Mouse (Mus musculus): ENCODE results near the gene Hsh2d.
A peak's percentile ranks its signal among the peaks of the same experiment; 100 is the strongest.

Gene Hsh2d

GRCm38 (mm10) chr8:72151418-72152078 is 37.9 kb upstream of the Hsh2d start:
- TF ChIP-seq CTCF (conservative IDR thresholded peaks at IDR 0.05; ENCODE audit: low read length) (no peak), POU5F1 (IDR thresholded peaks at IDR 0.05; ENCODE audit: borderline replicate concordance, low read length) (no peak), NANOG (IDR thresholded peaks at IDR 0.05; ENCODE audit: borderline replicate concordance, low read length) (no peak)
- H3K9me3 ChIP-seq (ENCODE audit: low read length): no peaks in the 10 kb centered on the region
- no peak overlapping the region for H3K4me3 ChIP-seq (replicated peaks; ENCODE audit: low read length)
- H3K36me3 ChIP-seq (ENCODE audit: insufficient read depth, low read length): peaks cover 88% of the 10 kb centered on the region
- no peaks in the 10 kb centered on the region for H3K27me3 ChIP-seq (ENCODE audit: insufficient read depth, low read length)
- peaks cover 53% of the 10 kb centered on the region for H3K4me1 ChIP-seq (replicated peaks; ENCODE audit: low read depth, low read length)

GRCm38 (mm10) chr8:72153382-72153781 is 36.1 kb upstream of the Hsh2d start:
- no peak overlapping the region for H3K4me3 ChIP-seq (replicated peaks; ENCODE audit: low read length)
- H3K36me3 ChIP-seq (ENCODE audit: insufficient read depth, low read length): peaks cover 83% of the 10 kb centered on the region
- TF ChIP-seq CTCF (conservative IDR thresholded peaks at IDR 0.05; ENCODE audit: low read length): no peak
- no peak for TF ChIP-seq NANOG (IDR thresholded peaks at IDR 0.05; ENCODE audit: borderline replicate concordance, low read length)
- TF ChIP-seq POU5F1 (IDR thresholded peaks at IDR 0.05; ENCODE audit: borderline replicate concordance, low read length): no peak
- H3K27me3 ChIP-seq (ENCODE audit: insufficient read depth, low read length): no peaks in the 10 kb centered on the region
- peaks cover 52% of the 10 kb centered on the region for H3K4me1 ChIP-seq (replicated peaks; ENCODE audit: low read depth, low read length)
- H3K9me3 ChIP-seq (ENCODE audit: low read length): no peaks in the 10 kb centered on the region

DNA sequence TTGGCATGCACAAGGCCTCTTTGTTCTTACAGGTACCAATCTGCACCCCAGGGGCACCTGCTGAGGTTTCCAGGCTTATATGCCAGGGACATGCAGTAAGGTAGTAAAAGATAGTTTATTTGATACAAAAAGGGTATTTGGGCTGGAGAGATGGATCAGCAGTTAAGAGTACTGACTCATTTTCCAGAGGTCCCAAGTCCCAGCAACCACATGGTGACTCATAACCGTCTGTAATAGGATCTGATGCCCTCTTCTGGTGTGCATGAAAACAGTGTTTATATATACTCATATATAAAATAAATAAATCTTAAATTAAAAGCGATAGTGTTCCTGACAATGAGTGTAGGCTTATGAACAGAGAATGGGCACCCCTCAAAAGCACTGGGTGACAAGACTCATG is 31.3 kb upstream of the Hsh2d start:
- H3K4me1 ChIP-seq (replicated peaks; ENCODE audit: low read depth, low read length): peaks cover 60% of the 10 kb centered on the region
- H3K4me3 ChIP-seq (replicated peaks; ENCODE audit: low read length): peak overlapping the region; percentile 83
- H3K36me3 ChIP-seq (ENCODE audit: insufficient read depth, low read length): peaks cover 47% of the 10 kb centered on the region
- H3K27me3 ChIP-seq (ENCODE audit: insufficient read depth, low read length): no peaks in the 10 kb centered on the region
- TF ChIP-seq NANOG (IDR thresholded peaks at IDR 0.05; ENCODE audit: borderline replicate concordance, low read length) (no peak), POU5F1 (IDR thresholded peaks at IDR 0.05; ENCODE audit: borderline replicate concordance, low read length) (no peak), CTCF (conservative IDR thresholded peaks at IDR 0.05; ENCODE audit: low read length) (no peak)
- H3K9me3 ChIP-seq (ENCODE audit: low read length): no peaks in the 10 kb centered on the region

DNA sequence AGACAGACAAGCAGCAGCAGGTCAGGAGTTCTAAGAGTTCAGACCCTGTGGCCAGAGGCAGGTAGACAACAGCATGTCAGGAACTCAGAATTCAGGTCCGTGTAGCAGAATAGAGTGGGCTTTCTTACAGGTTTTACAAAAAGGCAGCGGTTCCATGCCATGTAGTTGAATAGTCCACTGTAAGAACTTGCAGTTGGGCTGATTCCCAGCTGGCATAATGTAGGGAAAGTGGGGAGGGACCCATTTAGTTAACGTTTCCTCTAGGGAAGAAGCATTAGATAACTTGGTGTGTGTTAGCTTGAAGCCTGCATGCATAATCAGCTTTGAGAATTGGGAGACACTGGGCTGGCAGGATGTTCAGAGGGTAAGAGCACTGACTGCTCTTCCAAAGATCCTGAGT is 30.7 kb upstream of the Hsh2d start:
- H3K27me3 ChIP-seq (ENCODE audit: insufficient read depth, low read length): no peaks in the 10 kb centered on the region
- peak overlapping the region; percentile 83; the same call in 1 of the 2 replicates for H3K4me3 ChIP-seq (replicated peaks; ENCODE audit: low read length)
- peaks cover 54% of the 10 kb centered on the region for H3K4me1 ChIP-seq (replicated peaks; ENCODE audit: low read depth, low read length)
- H3K36me3 ChIP-seq (ENCODE audit: insufficient read depth, low read length): peaks cover 47% of the 10 kb centered on the region
- H3K9me3 ChIP-seq (ENCODE audit: low read length): no peaks in the 10 kb centered on the region
- TF ChIP-seq CTCF (conservative IDR thresholded peaks at IDR 0.05; ENCODE audit: low read length) (no peak), NANOG (IDR thresholded peaks at IDR 0.05; ENCODE audit: borderline replicate concordance, low read length) (no peak), POU5F1 (IDR thresholded peaks at IDR 0.05; ENCODE audit: borderline replicate concordance, low read length) (no peak)

GRCm38 (mm10) chr8:72160007-72160406 is 29.4 kb upstream of the Hsh2d start:
- H3K27me3 ChIP-seq (ENCODE audit: insufficient read depth, low read length): no peaks in the 10 kb centered on the region
- peak overlapping the region; percentile 83 for H3K4me3 ChIP-seq (replicated peaks; ENCODE audit: low read length)
- H3K9me3 ChIP-seq (ENCODE audit: low read length): no peaks in the 10 kb centered on the region
- H3K36me3 ChIP-seq (ENCODE audit: insufficient read depth, low read length): peaks cover 44% of the 10 kb centered on the region
- H3K4me1 ChIP-seq (replicated peaks; ENCODE audit: low read depth, low read length): peaks cover 53% of the 10 kb centered on the region
- TF ChIP-seq NANOG (IDR thresholded peaks at IDR 0.05; ENCODE audit: borderline replicate concordance, low read length) (no peak), POU5F1 (IDR thresholded peaks at IDR 0.05; ENCODE audit: borderline replicate concordance, low read length) (no peak), CTCF (conservative IDR thresholded peaks at IDR 0.05; ENCODE audit: low read length) (no peak)

DNA sequence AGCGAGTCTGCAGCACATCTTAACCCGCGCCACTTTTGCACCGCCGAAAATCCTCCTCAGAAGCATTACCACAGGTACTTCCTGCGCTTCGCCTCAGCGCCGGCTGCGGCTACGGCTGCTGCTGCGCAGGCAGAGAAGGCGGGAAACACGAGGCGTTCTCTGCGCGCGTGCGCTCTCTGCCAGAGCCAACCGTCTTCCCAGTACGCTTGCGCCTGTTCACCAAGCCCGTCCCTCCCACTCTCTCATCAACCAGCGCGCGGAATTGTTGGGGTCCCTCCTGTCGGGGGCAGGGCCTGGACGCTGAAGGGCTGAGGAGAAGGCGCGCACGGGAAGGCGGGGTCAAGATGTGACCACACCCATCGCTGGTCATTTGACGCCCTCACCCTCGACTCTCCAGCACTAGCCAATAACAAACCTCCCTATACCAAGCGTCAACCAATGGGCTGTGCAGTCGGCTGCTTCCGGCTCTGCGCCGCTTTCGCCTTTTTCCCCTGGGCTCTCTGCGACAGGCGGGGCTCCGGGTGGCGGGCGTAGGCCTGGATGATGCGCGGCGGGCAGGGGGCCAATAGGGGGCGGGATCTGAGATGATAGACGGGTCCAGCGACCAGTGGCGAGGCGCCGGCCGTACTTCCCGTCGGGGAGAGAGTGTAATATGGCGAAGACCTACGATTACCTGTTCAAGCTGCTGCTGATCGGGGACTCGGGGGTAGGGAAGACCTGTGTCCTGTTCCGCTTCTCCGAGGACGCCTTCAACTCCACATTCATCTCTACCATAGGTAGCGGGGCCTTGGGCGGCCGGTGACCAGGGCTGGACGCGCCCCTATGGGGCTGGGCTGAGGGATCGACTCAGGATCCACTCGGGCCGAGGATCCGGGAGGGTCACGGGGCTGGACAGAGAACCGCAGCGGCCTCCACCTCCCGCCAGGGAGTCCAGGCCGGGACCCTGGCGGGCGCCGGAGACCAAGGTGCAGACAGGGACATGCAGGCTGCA is 28.4 kb upstream of the Hsh2d start, which contains the start of gene Rab8a:
Rab8a (plus strand) TSS at position 494 of the 991 bp plus-strand sequence.
- TF ChIP-seq POU5F1 (IDR thresholded peaks at IDR 0.05; ENCODE audit: borderline replicate concordance, low read length): no peak
- TF ChIP-seq CTCF (conservative IDR thresholded peaks at IDR 0.05; ENCODE audit: low read length): no peak
- no peak for TF ChIP-seq NANOG (IDR thresholded peaks at IDR 0.05; ENCODE audit: borderline replicate concordance, low read length)
- Histone ChIP-seq H3K4me3 (replicated peaks; ENCODE audit: low read length) (peak within 1 kb of the TSS; percentile 100), H3K27me3 (ENCODE audit: insufficient read depth, low read length) (no peaks in the 10 kb centered on the region), H3K36me3 (ENCODE audit: insufficient read depth, low read length) (peaks cover 41% of the 10 kb centered on the region), H3K4me1 (replicated peaks; ENCODE audit: low read depth, low read length) (peaks cover 45% of the 10 kb centered on the region), H3K9me3 (ENCODE audit: low read length) (no peaks in the 10 kb centered on the region)

DNA sequence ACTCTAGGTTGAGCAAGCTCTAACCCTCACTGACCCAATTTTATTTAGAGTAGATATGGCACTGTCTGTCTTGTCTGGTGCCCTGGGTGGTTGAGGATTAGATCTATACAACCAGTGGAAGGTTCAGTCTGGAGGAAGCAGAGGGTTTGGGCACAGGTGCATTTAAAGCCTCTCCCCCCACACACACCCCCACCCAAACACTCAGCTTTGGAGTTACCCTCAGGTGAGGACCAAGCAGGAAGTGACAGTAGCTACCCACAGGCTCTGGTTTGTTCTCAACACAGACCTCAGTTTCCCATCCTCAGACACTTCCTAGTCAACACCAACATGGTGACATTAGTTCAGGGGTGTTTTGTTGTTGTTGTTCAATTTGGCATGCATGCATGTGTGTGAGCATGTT is 26.6 kb upstream of the Hsh2d start:
- Histone ChIP-seq H3K27me3 (ENCODE audit: insufficient read depth, low read length) (no peaks in the 10 kb centered on the region), H3K36me3 (ENCODE audit: insufficient read depth, low read length) (peaks cover 43% of the 10 kb centered on the region), H3K9me3 (ENCODE audit: low read length) (no peaks in the 10 kb centered on the region), H3K4me1 (replicated peaks; ENCODE audit: low read depth, low read length) (peaks cover 30% of the 10 kb centered on the region), H3K4me3 (replicated peaks; ENCODE audit: low read length) (no peak overlapping the region)
- no peak for TF ChIP-seq POU5F1 (IDR thresholded peaks at IDR 0.05; ENCODE audit: borderline replicate concordance, low read length)

GRCm38 (mm10) chr8:72169098-72169668 is 20.3 kb upstream of the Hsh2d start:
- H3K4me3 ChIP-seq (replicated peaks; ENCODE audit: low read length): no peak overlapping the region
- no peaks in the 10 kb centered on the region for H3K9me3 ChIP-seq (ENCODE audit: low read length)
- peaks cover 86% of the 10 kb centered on the region for H3K36me3 ChIP-seq (ENCODE audit: insufficient read depth, low read length)
- H3K27me3 ChIP-seq (ENCODE audit: insufficient read depth, low read length): no peaks in the 10 kb centered on the region
- peaks cover 20% of the 10 kb centered on the region for H3K4me1 ChIP-seq (replicated peaks; ENCODE audit: low read depth, low read length)
- no peak for TF ChIP-seq NANOG (IDR thresholded peaks at IDR 0.05; ENCODE audit: borderline replicate concordance, low read length)
- no peak for TF ChIP-seq POU5F1 (IDR thresholded peaks at IDR 0.05; ENCODE audit: borderline replicate concordance, low read length)
- TF ChIP-seq CTCF (conservative IDR thresholded peaks at IDR 0.05; ENCODE audit: low read length): no peak

Measured in E14TG2a.4 (cell line).